Mouse (Mus musculus): Measurements from ENCODE around the gene Slc9a9. TPM values are rescaled to one million over a fixed set of nuclear protein-coding genes. Genes with fewer than 3 reads are reported as not detected.

Slc9a9 gene
- polyA plus RNA-seq, 2 experiments: 1.1 to 1.3 TPM

- Histone ChIP-seq H3K4me1 (replicated peaks; ENCODE audit: control insufficient read depth in 2 of 2, insufficient read depth in 2 of 2, low read length in 1 of 2) (no peaks in the 10 kb centered on the region), H3K4me2 (ENCODE audit: low read depth) (no peak overlapping the region), H3K27me3 (ENCODE audit: control insufficient read depth, insufficient read depth, low read length) (no peaks in the 10 kb centered on the region), H3K9ac (replicated peaks) (no peak overlapping the region), H3K36me3 (replicated peaks; ENCODE audit: control insufficient read depth, insufficient read depth, low read depth) (no peaks in the 10 kb centered on the region), H3K27ac (no peak overlapping the region), H3K4me3 (ENCODE audit: insufficient read depth in 1 of 2, low read depth in 2 of 2, low read length in 2 of 2) (no peak overlapping the region), H3K9me3 (ENCODE audit: control insufficient read depth, low read length) (no peaks in the 10 kb centered on the region)
- 59% methylated on average over 9 of the region's 9 CpGs for WGBS (ENCODE audit: insufficient replicate concordance)
- DNase-seq (ENCODE audit: low read depth in 3 of 3, low spot score in 3 of 3) (no peak), ATAC-seq (ENCODE audit: insufficient read depth) (no peak)
- TF ChIP-seq EP300 (IDR thresholded peaks at IDR 0.05; ENCODE audit: low read depth) (no peak), CTCF (IDR thresholded peaks at IDR 0.05; ENCODE audit: low read depth) (no peak)
These were observed 35.5 kb downstream of the Slc9a9 start for GRCm38 (mm10) chr9:94704986-94705757.

GRCm38 (mm10) chr9:94705758-94706026, 36.0 kb downstream of the Slc9a9 start:
- no peaks in the 10 kb centered on the region for H3K9me3 ChIP-seq (ENCODE audit: control insufficient read depth, low read length)
- WGBS (ENCODE audit: insufficient replicate concordance): 51% methylated on average over 2 of the region's 2 CpGs
- ATAC-seq (ENCODE audit: insufficient read depth): no peak

GRCm38 (mm10) chr9:94712084-94712483, 42.4 kb downstream of the Slc9a9 start:
- no peak overlapping the region for H3K27ac ChIP-seq
- no peak overlapping the region for H3K4me2 ChIP-seq (ENCODE audit: low read depth)
- no peaks in the 10 kb centered on the region for H3K27me3 ChIP-seq (ENCODE audit: control insufficient read depth, insufficient read depth, low read length)
- no peaks in the 10 kb centered on the region for H3K36me3 ChIP-seq (replicated peaks; ENCODE audit: control insufficient read depth, insufficient read depth, low read depth)
- no peaks in the 10 kb centered on the region for H3K9me3 ChIP-seq (ENCODE audit: control insufficient read depth, low read length)
- DNase-seq (ENCODE audit: low read depth in 3 of 3, low spot score in 3 of 3): no peak
- H3K9ac ChIP-seq (replicated peaks): no peak overlapping the region
- 72% methylated on average over 5 of the region's 5 CpGs for WGBS (ENCODE audit: insufficient replicate concordance)
- no peak overlapping the region for H3K4me3 ChIP-seq (ENCODE audit: insufficient read depth in 1 of 2, low read depth in 2 of 2, low read length in 2 of 2)
- ATAC-seq (ENCODE audit: insufficient read depth): no peak
- TF ChIP-seq CTCF (IDR thresholded peaks at IDR 0.05; ENCODE audit: low read depth) (no peak), EP300 (IDR thresholded peaks at IDR 0.05; ENCODE audit: low read depth) (no peak)
- H3K4me1 ChIP-seq (replicated peaks; ENCODE audit: control insufficient read depth in 2 of 2, insufficient read depth in 2 of 2, low read length in 1 of 2): no peaks in the 10 kb centered on the region

More at GRCm38 (mm10) chr9:94705758-94706026, 36.0 kb downstream of the Slc9a9 start:
- Histone ChIP-seq H3K9ac (replicated peaks) (no peak overlapping the region), H3K27ac (no peak overlapping the region), H3K27me3 (ENCODE audit: control insufficient read depth, insufficient read depth, low read length) (no peaks in the 10 kb centered on the region), H3K4me3 (ENCODE audit: insufficient read depth in 1 of 2, low read depth in 2 of 2, low read length in 2 of 2) (no peak overlapping the region), H3K4me2 (ENCODE audit: low read depth) (no peak overlapping the region), H3K4me1 (replicated peaks; ENCODE audit: control insufficient read depth in 2 of 2, insufficient read depth in 2 of 2, low read length in 1 of 2) (no peaks in the 10 kb centered on the region), H3K36me3 (replicated peaks; ENCODE audit: control insufficient read depth, insufficient read depth, low read depth) (no peaks in the 10 kb centered on the region)
- no peak for DNase-seq (ENCODE audit: low read depth in 3 of 3, low spot score in 3 of 3)
- TF ChIP-seq EP300 (IDR thresholded peaks at IDR 0.05; ENCODE audit: low read depth) (no peak), CTCF (IDR thresholded peaks at IDR 0.05; ENCODE audit: low read depth) (no peak)

GRCm38 (mm10) chr9:94716695-94717094, 47.0 kb downstream of the Slc9a9 start:
- WGBS (ENCODE audit: insufficient replicate concordance): 48% methylated on average over 2 of the region's 2 CpGs
- no peaks in the 10 kb centered on the region for H3K27me3 ChIP-seq (ENCODE audit: control insufficient read depth, insufficient read depth, low read length)

GRCm38 (mm10) chr9:94723631-94724030, 53.9 kb downstream of the Slc9a9 start:
- Histone ChIP-seq H3K27me3 (ENCODE audit: control insufficient read depth, insufficient read depth, low read length) (no peaks in the 10 kb centered on the region), H3K9me3 (ENCODE audit: control insufficient read depth, low read length) (no peaks in the 10 kb centered on the region), H3K4me1 (replicated peaks; ENCODE audit: control insufficient read depth in 2 of 2, insufficient read depth in 2 of 2, low read length in 1 of 2) (no peaks in the 10 kb centered on the region), H3K4me3 (ENCODE audit: insufficient read depth in 1 of 2, low read depth in 2 of 2, low read length in 2 of 2) (no peak overlapping the region), H3K9ac (replicated peaks) (no peak overlapping the region), H3K27ac (no peak overlapping the region), H3K4me2 (ENCODE audit: low read depth) (no peak overlapping the region), H3K36me3 (replicated peaks; ENCODE audit: control insufficient read depth, insufficient read depth, low read depth) (no peaks in the 10 kb centered on the region)
- TF ChIP-seq EP300 (IDR thresholded peaks at IDR 0.05; ENCODE audit: low read depth) (no peak), CTCF (IDR thresholded peaks at IDR 0.05; ENCODE audit: low read depth) (no peak)
- WGBS (ENCODE audit: insufficient replicate concordance): 57% methylated on average over 2 of the region's 2 CpGs
- DNase-seq (ENCODE audit: low read depth in 3 of 3, low spot score in 3 of 3) (no peak), ATAC-seq (ENCODE audit: insufficient read depth) (no peak)

More at GRCm38 (mm10) chr9:94716695-94717094, 47.0 kb downstream of the Slc9a9 start:
- Histone ChIP-seq H3K9ac (replicated peaks) (no peak overlapping the region), H3K9me3 (ENCODE audit: control insufficient read depth, low read length) (no peaks in the 10 kb centered on the region), H3K36me3 (replicated peaks; ENCODE audit: control insufficient read depth, insufficient read depth, low read depth) (no peaks in the 10 kb centered on the region), H3K4me2 (ENCODE audit: low read depth) (no peak overlapping the region), H3K27ac (no peak overlapping the region), H3K4me1 (replicated peaks; ENCODE audit: control insufficient read depth in 2 of 2, insufficient read depth in 2 of 2, low read length in 1 of 2) (no peaks in the 10 kb centered on the region), H3K4me3 (ENCODE audit: insufficient read depth in 1 of 2, low read depth in 2 of 2, low read length in 2 of 2) (no peak overlapping the region)
- TF ChIP-seq CTCF (IDR thresholded peaks at IDR 0.05; ENCODE audit: low read depth): no peak
- no peak for TF ChIP-seq EP300 (IDR thresholded peaks at IDR 0.05; ENCODE audit: low read depth)
- ATAC-seq (ENCODE audit: insufficient read depth): no peak
- DNase-seq (ENCODE audit: low read depth in 3 of 3, low spot score in 3 of 3): no peak
